Mouse (Mus musculus): ENCODE results near the gene Ralbp1.

Ralbp1 gene

GRCm38 (mm10) chr17:65847694-65848449 is 37.7 kb downstream of the Ralbp1 start:
- no peak for DNase-seq (ENCODE audit: low spot score)

GRCm38 (mm10) chr17:65845423-65845822 is 40.2 kb downstream of the Ralbp1 start:
- no peak for DNase-seq (ENCODE audit: low spot score)

GRCm38 (mm10) chr17:65842669-65843381 is 42.8 kb downstream of the Ralbp1 start:
- DNase-seq (ENCODE audit: low spot score) = no peak

- no peak for DNase-seq (ENCODE audit: low spot score)
Measured at GRCm38 (mm10) chr17:65839541-65840256, 45.9 kb downstream of the Ralbp1 start.

GRCm38 (mm10) chr17:65836746-65837145 is 48.9 kb downstream of the Ralbp1 start:
- no peak for DNase-seq (ENCODE audit: low spot score)

- DNase-seq (ENCODE audit: low spot score) = no peak
Measured at GRCm38 (mm10) chr17:65833891-65834290, 51.7 kb downstream of the Ralbp1 start.

GRCm38 (mm10) chr17:65830216-65830863 is 55.3 kb downstream of the Ralbp1 start:
- no peak for DNase-seq (ENCODE audit: low spot score)

- no peak for DNase-seq (ENCODE audit: low spot score)
Measured at GRCm38 (mm10) chr17:65828951-65829350, 56.6 kb downstream of the Ralbp1 start.

GRCm38 (mm10) chr17:65827904-65828303 is 57.7 kb downstream of the Ralbp1 start:
- DNase-seq (ENCODE audit: low spot score) = no peak

- DNase-seq (ENCODE audit: low spot score) = no peak
Measured at GRCm38 (mm10) chr17:65827119-65827840, 58.3 kb downstream of the Ralbp1 start.

- DNase-seq (ENCODE audit: low spot score) = no peak
Measured at GRCm38 (mm10) chr17:65826257-65826656, 59.3 kb downstream of the Ralbp1 start.

GRCm38 (mm10) chr17:65824246-65824645 is 61.4 kb downstream of the Ralbp1 start:
- no peak for DNase-seq (ENCODE audit: low spot score)

GRCm38 (mm10) chr17:65822423-65822822 is 63.2 kb downstream of the Ralbp1 start:
- no peak for DNase-seq (ENCODE audit: low spot score)

GRCm38 (mm10) chr17:65820197-65820596 is 65.4 kb downstream of the Ralbp1 start:
- DNase-seq (ENCODE audit: low spot score) = no peak

GRCm38 (mm10) chr17:65813763-65814162 is 71.8 kb downstream of the Ralbp1 start:
- no peak for DNase-seq (ENCODE audit: low spot score)

GRCm38 (mm10) chr17:65811032-65811431 is 74.6 kb downstream of the Ralbp1 start:
- DNase-seq (ENCODE audit: low spot score) = no peak

GRCm38 (mm10) chr17:65806416-65806815 is 79.2 kb downstream of the Ralbp1 start:
- no peak for DNase-seq (ENCODE audit: low spot score)

- DNase-seq (ENCODE audit: low spot score) = no peak
Measured at GRCm38 (mm10) chr17:65805966-65806365, 79.6 kb downstream of the Ralbp1 start.

- DNase-seq (ENCODE audit: low spot score) = no peak
Measured at GRCm38 (mm10) chr17:65802026-65802425, 83.6 kb downstream of the Ralbp1 start.

GRCm38 (mm10) chr17:65800451-65800850 is 85.1 kb downstream of the Ralbp1 start:
- no peak for DNase-seq (ENCODE audit: low spot score)

- no peak for DNase-seq (ENCODE audit: low spot score)
Measured at GRCm38 (mm10) chr17:65799353-65799752, 86.2 kb downstream of the Ralbp1 start.

GRCm38 (mm10) chr17:65798446-65798845 is 87.2 kb downstream of the Ralbp1 start:
- DNase-seq (ENCODE audit: low spot score) = no peak

Data from ovary, postnatal 10 days (tissue).